Mouse (Mus musculus) E14TG2a.4 (cell line): Measurements from ENCODE around the gene Olfr874.

Source experiments
- H3K27me3 ChIP-seq: 2 replicates; pipeline ENCODE4 v1.6.1; 2014; ENCODE audit warnings: low read length, control low read depth; ENCODE audit not compliant: insufficient read depth
- H3K36me3 ChIP-seq: 2 replicates; pipeline ENCODE4 v1.6.1; 2014; ENCODE audit warnings: low read length, control low read depth; ENCODE audit not compliant: insufficient read depth
- H3K4me1 ChIP-seq: replicated peaks from 2 replicates; pipeline ENCODE4 v1.6.1; 2014; ENCODE audit warnings: low read depth, low read length, control low read depth
- H3K4me3 ChIP-seq: replicated peaks from 2 replicates; pipeline ENCODE4 v1.5.1; 2014; ENCODE audit warnings: mild to moderate bottlenecking, low read length
- H3K9me3 ChIP-seq: 2 replicates; pipeline ENCODE4 v1.6.1; 2014; ENCODE audit warnings: low read length, control low read depth
- CTCF ChIP-seq: conservative IDR thresholded peaks from 2 replicates; pipeline ENCODE4 v1.5.1; 2014; ENCODE audit warnings: low read length
- NANOG ChIP-seq: IDR thresholded peaks from 2 replicates; pipeline ENCODE4 v1.6.1; 2014; ENCODE audit warnings: borderline replicate concordance, low read length, mixed read lengths
- POU5F1 ChIP-seq: IDR thresholded peaks from 2 replicates; pipeline ENCODE4 v1.6.1; 2014; ENCODE audit warnings: low read length, borderline replicate concordance

Gene Olfr874

DNA sequence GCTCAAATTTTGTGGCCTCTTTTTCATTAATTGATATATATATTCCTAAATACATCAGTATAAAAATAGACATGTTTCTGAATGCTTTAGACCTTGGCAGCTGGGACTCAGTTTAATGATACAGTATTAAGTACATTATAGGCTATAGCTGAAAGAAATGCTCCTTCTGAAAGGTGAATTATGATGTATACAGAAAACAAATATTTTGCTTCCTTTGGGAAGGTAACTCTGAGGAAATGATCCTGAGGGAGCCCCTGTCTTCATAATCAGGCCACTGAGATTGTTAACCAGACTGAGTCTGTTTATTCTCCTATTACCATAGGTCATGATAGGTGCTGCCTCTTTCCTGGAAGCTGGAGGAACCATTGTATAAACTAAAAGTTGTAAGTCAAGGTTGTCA is at the start of gene Olfr874:
Gene Olfr874 (plus strand): TSS at position 301 of the 400 bp plus-strand sequence.
- Histone ChIP-seq H3K9me3 (no peaks in the 10 kb centered on the region), H3K4me1 (peaks cover 4% of the 10 kb centered on the region), H3K4me3 (no peak within 1 kb of the TSS), H3K36me3 (no peaks in the 10 kb centered on the region), H3K27me3 (no peaks in the 10 kb centered on the region)
- no peak for TF ChIP-seq NANOG
- TF ChIP-seq CTCF: no peak
- no peak for TF ChIP-seq POU5F1

DNA sequence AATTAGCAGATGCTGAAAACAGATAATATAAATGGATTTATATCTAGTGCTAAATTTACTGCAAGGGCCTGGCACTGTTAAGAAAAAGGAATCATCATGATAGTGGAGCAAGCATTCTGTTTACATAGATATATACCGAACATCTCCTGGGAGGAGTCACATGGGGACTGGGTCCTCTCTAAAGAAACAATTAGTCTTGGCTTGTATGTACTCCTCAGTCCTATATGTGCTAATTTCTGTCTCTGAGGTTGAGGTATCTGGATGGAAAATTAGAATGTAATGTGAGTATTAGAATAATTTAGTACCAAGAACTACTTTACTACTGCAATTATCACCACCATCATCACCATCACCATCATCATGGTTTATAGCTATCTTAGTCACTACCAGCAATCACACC is 28.8 kb upstream of the Olfr874 start, which contains the start of gene Olfr160:
Gene Olfr160 (minus strand): TSS at position 101 of the 400 bp plus-strand sequence.
- Histone ChIP-seq H3K36me3 (no peaks in the 10 kb centered on the region), H3K4me3 (no peak within 1 kb of the TSS), H3K27me3 (no peaks in the 10 kb centered on the region), H3K9me3 (peaks cover 34% of the 10 kb centered on the region), H3K4me1 (no peaks in the 10 kb centered on the region)
- TF ChIP-seq POU5F1 (no peak), CTCF (no peak), NANOG (no peak)

DNA sequence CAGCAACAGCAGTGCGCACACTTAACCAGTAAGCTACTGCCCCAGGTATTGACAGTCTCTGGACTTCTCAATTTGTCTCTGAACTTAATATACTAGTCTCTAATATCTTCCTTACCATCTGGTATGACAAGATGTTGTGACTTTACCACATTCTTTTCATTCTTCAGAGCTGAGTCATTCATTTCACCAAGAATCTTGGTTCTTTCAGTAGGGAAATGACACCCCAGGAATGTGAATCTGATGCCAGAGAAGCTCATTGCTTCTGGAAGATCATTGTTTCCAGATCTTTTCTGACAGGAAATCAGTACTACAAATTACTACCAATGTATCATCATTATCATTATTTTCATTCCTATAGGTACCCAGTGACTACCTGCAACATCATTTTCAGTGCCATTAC is 10.6 kb upstream of the Olfr874 start:
- H3K4me1 ChIP-seq: no peaks in the 10 kb centered on the region
- no peaks in the 10 kb centered on the region for H3K36me3 ChIP-seq
- TF ChIP-seq CTCF (no peak), POU5F1 (no peak), NANOG (no peak)
- no peaks in the 10 kb centered on the region for H3K9me3 ChIP-seq
- no peaks in the 10 kb centered on the region for H3K27me3 ChIP-seq
- no peak overlapping the region for H3K4me3 ChIP-seq

DNA sequence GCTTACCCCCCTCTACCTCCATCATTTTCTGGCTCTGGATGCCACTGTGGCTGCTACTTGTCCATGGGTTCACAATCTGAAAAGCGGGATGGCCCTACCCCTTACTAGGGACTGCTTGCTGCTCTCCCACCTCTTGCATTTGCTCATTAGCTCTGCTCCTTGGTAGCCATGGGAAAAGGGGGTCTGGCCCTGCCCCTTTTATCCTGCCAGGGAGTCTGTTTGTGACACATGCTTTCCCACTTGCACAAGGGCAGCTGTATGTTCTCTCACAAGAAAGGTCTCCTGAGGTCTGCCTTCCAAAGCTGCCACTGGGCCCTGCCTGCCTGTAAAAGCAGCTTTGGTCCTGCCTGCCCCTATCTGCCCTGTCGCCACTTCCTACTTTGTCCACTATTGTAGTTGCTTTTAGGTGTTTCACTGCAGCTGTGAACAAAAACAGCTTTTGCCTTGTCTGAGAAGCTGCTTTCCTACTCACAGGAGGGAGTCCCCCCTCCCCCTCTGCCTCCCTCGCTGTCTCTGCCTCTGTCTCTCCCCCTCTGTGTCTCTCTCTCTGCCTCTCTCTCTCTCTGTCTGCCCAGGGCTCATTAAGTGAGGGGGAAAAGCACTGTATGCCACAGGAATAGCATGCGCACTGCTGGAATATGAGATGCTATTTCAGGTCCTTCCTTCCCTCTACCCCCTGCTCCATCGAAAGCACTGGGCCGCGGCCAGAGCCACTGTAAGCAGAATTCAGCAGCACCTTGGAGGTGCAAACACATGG is 5.6 kb downstream of the Olfr874 start:
- H3K9me3 ChIP-seq: no peaks in the 10 kb centered on the region
- H3K27me3 ChIP-seq: no peaks in the 10 kb centered on the region
- H3K4me3 ChIP-seq: peak overlapping the region; percentile 29; the same call in 1 of the 2 replicates
- peaks cover 35% of the 10 kb centered on the region for H3K4me1 ChIP-seq
- TF ChIP-seq NANOG (no peak), CTCF (no peak), POU5F1 (no peak)
- H3K36me3 ChIP-seq: no peaks in the 10 kb centered on the region

DNA sequence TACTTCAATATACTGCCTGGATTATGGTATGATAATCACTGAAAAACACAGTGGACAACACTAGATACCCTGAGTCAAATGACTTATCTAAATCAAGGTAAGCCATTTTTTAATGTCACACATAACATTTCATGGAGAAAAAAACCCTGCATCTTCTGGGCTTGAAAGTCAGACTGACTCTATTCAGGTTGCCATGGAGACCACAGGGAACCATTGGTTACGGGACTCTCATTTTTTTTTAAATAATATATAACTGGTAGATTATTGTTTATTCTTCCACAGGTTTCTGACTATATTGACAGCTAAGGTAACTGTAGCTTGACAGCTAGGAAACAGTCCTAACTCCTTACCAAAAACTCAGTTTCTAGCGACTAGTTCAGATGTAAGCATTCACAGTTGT is 6.6 kb downstream of the Olfr874 start:
- H3K4me1 ChIP-seq: peaks cover 35% of the 10 kb centered on the region
- H3K9me3 ChIP-seq: no peaks in the 10 kb centered on the region
- H3K4me3 ChIP-seq: no peak overlapping the region
- TF ChIP-seq POU5F1: no peak
- no peak for TF ChIP-seq CTCF
- no peak for TF ChIP-seq NANOG
- no peaks in the 10 kb centered on the region for H3K27me3 ChIP-seq
- H3K36me3 ChIP-seq: no peaks in the 10 kb centered on the region

DNA sequence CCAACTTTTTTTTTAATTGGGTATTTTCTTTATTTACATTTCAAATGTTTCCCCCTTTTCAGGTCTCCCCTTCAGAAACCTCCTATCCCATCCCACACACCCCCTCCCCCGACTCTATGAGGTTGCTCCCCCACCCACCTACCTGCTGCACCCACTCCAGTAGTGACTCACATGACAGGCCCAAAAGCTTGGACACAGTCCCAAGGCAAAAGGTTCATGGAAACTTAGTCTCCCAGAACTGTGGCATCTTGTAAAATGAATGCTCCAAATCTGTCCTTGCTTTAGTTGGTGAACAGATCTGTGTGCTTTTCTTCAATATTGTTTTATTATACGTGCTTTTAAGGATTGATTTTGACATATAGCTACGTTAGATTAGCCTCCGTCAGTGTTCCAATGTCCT is 7.1 kb downstream of the Olfr874 start:
- peaks cover 35% of the 10 kb centered on the region for H3K4me1 ChIP-seq
- H3K36me3 ChIP-seq: no peaks in the 10 kb centered on the region
- no peaks in the 10 kb centered on the region for H3K27me3 ChIP-seq
- TF ChIP-seq POU5F1 (no peak), NANOG (no peak), CTCF (no peak)
- H3K4me3 ChIP-seq: no peak overlapping the region
- no peaks in the 10 kb centered on the region for H3K9me3 ChIP-seq

DNA sequence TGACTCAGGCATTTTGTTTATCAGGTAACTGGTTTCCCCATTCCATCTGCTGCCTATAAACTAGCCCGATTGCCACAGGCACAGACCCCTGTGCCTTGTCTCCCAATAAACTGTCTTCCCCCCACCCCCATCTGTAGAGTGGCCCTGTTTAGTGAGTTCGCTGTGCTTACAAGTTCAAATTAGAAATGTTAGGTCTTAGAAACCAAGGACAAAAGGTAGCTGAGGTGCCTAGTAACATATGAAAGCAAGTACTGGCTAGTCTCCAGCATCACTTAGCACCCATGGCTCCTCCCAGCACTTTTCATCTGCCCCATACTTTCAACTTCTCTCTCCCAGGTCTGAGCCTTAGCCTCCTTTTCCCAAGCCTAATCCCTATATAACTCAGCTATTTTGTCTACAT is 16.8 kb downstream of the Olfr874 start:
- no peak for TF ChIP-seq POU5F1
- no peak for TF ChIP-seq NANOG
- TF ChIP-seq CTCF: no peak
- H3K27me3 ChIP-seq: no peaks in the 10 kb centered on the region
- no peaks in the 10 kb centered on the region for H3K4me1 ChIP-seq
- H3K9me3 ChIP-seq: no peaks in the 10 kb centered on the region
- no peaks in the 10 kb centered on the region for H3K36me3 ChIP-seq
- H3K4me3 ChIP-seq: no peak overlapping the region

DNA sequence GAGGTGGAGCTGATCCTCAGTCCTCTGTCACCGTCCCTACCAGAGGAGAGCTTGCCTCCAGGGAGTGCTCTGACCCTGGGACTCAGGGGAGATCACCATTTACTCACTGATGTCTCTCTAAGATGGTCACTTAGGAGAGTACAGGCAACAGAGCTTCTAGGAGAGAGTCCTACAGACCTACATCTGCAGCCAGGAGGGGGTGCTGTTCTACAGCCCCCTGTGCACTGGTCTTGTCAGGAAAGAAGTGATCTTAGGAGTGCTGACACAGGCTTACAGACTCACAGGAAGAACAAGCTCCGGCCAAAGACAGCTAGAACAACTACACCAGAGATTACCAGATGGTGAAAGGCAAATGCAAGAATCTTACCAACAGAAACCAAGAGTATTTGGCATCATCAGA is 17.6 kb downstream of the Olfr874 start:
- Histone ChIP-seq H3K4me3 (no peak overlapping the region), H3K4me1 (no peaks in the 10 kb centered on the region), H3K9me3 (no peaks in the 10 kb centered on the region), H3K27me3 (no peaks in the 10 kb centered on the region), H3K36me3 (no peaks in the 10 kb centered on the region)
- no peak for TF ChIP-seq NANOG
- TF ChIP-seq POU5F1: no peak
- peak; percentile 27 for TF ChIP-seq CTCF
